Mouse (Mus musculus) heart, embryonic 10.5 days (tissue): ENCODE measurements at regions not wholly inside any gene's neighbourhood (a gene's known extent, or its start where the extent isn't known, plus 50 kb on each side); places are given as distances from the start of the nearest gene placed in this dataset.

Source experiments
- DNase-seq: peaks from one replicate; pipeline ENCODE4 v3.0.0-alpha.2; 2017; ENCODE audit warnings: low spot score
- H3K27ac ChIP-seq: fragments of 300-500 bp; sonication (generic); 2 replicates; pipeline ENCODE4 v1.5.1; 2016; ENCODE audit warnings: mild to moderate bottlenecking
- H3K27me3 ChIP-seq: fragments of 300-500 bp; sonication (generic); 2 replicates; pipeline ENCODE4 v1.6.1; 2016; ENCODE audit warnings: mild to moderate bottlenecking; ENCODE audit not compliant: poor library complexity, insufficient read depth, severe bottlenecking
- H3K36me3 ChIP-seq: fragments of 300-500 bp; sonication (generic); 2 replicates; pipeline ENCODE4 v1.6.1; 2016; ENCODE audit warnings: mild to moderate bottlenecking, moderate library complexity
- H3K4me1 ChIP-seq: fragments of 300-500 bp; sonication (generic); 2 replicates; pipeline ENCODE4 v1.6.1; 2016; ENCODE audit warnings: mild to moderate bottlenecking
- H3K4me3 ChIP-seq: fragments of 300-500 bp; sonication (generic); 2 replicates; pipeline ENCODE4 v1.5.1; 2016; ENCODE audit warnings: mild to moderate bottlenecking, moderate library complexity
- H3K9me3 ChIP-seq: fragments of 300-500 bp; sonication (generic); 2 replicates; pipeline ENCODE4 v1.6.1; 2016; ENCODE audit warnings: mild to moderate bottlenecking, moderate library complexity
- WGBS: fragments of 180-500 bp; shearing (Covaris S2); methylation state at CpG from one replicate; pipeline ENCODE4 v1.1.7; 2016; 5-methylcytosine and 5-hydroxymethylcytosine counted together

DNA sequence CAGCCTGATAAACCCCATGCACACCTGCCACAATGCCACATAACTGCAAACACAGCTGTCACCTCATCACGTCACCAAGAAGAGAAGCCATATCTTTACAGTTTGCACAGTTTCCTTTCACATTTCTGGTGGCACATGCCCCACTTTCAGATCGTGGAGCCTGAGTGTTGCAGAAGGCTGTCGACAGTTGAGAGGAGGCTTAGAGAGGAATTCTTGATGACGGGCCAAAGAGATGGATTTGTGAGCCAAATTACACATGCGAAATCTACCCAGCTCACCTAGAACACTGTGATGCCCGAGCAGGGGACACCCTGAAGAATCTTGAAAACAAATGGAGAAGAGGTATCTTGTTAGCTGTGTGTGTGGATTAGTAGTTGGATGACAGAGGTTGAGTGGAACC, 77.4 kb downstream of the Cmpk2 start:
- Histone ChIP-seq H3K36me3 (no peaks in the 10 kb centered on the region), H3K27me3 (no peaks in the 10 kb centered on the region), H3K9me3 (peaks cover 10% of the 10 kb centered on the region; the same call in 1 of the 2 replicates), H3K4me3 (no peak overlapping the region), H3K4me1 (peaks cover 6% of the 10 kb centered on the region; the same call in 1 of the 2 replicates), H3K27ac (no peak overlapping the region)
- no peak for DNase-seq
- WGBS = 54% methylated on average over 6 of the region's 6 CpGs

GRCm38 (mm10) chr12:26543463-26543862, 74.5 kb downstream of the Cmpk2 start:
- 86% methylated on average over 1 of the region's 1 CpGs for WGBS
- no peaks in the 10 kb centered on the region for H3K27me3 ChIP-seq
- peaks cover 2% of the 10 kb centered on the region; the same call in 1 of the 2 replicates for H3K9me3 ChIP-seq
- H3K36me3 ChIP-seq = no peaks in the 10 kb centered on the region
- H3K27ac ChIP-seq = no peak overlapping the region
- DNase-seq = no peak
- peaks cover 6% of the 10 kb centered on the region; the same call in 1 of the 2 replicates for H3K4me1 ChIP-seq
- H3K4me3 ChIP-seq = no peak overlapping the region

GRCm38 (mm10) chr12:26542451-26542850, 73.4 kb downstream of the Cmpk2 start:
- H3K27ac ChIP-seq = no peak overlapping the region

DNA sequence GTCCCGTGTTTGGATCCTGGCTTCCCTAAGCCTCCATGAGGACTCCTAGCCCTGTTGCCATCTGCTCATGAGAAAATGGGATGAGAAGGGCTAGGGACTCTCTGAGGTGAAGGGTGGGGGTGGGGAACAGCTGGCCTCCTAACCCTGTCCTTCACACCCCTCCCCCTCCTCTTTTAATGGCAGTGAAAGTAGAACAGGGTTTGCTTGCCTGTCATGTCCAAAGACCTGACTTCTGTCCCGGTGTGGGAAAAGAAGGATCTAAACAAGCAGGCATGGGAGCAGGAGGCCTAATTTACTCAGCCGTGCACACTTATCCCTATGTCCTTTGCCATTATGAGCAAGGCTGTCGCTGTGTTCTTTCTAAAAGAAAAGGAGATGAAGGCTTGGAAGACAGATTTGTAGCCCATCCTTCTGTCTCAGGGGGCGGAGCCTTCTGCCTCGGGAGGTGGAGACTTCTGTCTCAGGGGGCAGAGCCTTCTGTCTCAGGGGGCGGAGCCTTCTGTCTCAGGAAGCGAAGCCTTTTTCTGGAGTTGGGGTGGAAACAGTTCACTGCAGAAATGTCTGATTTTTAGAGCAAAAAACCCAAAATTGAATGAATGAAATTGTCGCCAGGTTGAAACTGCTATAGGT, 66.4 kb downstream of the Cmpk2 start:
- Histone ChIP-seq H3K9me3 (no peaks in the 10 kb centered on the region), H3K4me1 (peaks cover 18% of the 10 kb centered on the region), H3K4me3 (no peak overlapping the region), H3K27me3 (no peaks in the 10 kb centered on the region), H3K36me3 (no peaks in the 10 kb centered on the region), H3K27ac (no peak overlapping the region)
- no peak for DNase-seq
- WGBS = 69% methylated on average over 9 of the region's 9 CpGs

More at GRCm38 (mm10) chr12:26542451-26542850, 73.4 kb downstream of the Cmpk2 start:
- WGBS = 34% methylated on average over 2 of the region's 2 CpGs
- DNase-seq = no peak
- Histone ChIP-seq H3K27me3 (no peaks in the 10 kb centered on the region), H3K9me3 (no peaks in the 10 kb centered on the region), H3K36me3 (no peaks in the 10 kb centered on the region), H3K4me3 (no peak overlapping the region), H3K4me1 (peaks cover 6% of the 10 kb centered on the region; the same call in 1 of the 2 replicates)

DNA sequence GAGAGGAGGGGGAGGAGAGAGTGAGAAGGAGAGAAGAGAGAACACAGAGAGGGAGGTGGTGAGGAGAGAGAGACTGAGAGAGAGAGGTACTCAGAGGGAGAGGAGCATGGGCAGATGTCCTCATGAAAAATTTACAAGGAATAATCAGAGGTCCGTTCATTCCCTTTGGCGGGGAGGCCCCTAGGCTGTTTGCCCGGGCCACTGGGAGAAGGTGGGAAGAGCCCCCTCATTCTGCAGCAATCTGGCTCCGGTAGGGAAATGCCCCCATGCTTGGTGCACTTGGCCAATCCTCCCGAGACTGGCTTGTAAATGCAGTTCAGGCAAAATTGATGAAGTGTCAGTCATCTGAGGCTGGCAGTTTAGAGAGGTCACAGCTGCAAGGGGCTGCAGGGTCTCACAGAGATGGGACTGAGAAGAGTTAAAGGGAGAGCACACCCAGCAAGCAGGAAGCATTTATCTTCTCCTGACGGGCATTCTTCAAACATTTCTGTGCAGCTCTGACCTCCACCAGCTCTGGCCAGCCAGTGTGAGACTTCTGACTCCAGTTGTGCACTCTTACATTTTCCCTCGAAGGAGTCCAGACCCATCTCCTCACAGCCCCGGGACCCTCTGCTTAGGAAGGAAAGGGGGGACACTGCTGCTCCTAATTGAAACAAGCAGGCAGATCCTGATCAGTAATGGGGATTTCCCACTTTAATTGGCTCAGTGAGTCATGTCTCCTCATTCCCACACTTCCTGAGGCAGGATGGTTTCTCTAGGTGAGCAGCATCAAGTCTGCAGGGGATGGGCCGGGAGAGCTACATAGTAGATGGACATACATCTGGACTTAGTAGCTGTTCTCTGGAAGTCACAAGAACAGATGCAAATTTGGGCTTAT, 65.5 kb downstream of the Cmpk2 start:
- no peak overlapping the region for H3K4me3 ChIP-seq
- H3K27me3 ChIP-seq = no peaks in the 10 kb centered on the region
- no peaks in the 10 kb centered on the region for H3K9me3 ChIP-seq
- 0 out of 2 replicates have a peak overlapping the region, but pooled peaks have one; percentile 42 for H3K27ac ChIP-seq
- H3K4me1 ChIP-seq = peaks cover 18% of the 10 kb centered on the region
- WGBS = 34% methylated on average over 9 of the region's 9 CpGs
- DNase-seq = no peak
- no peaks in the 10 kb centered on the region for H3K36me3 ChIP-seq

DNA sequence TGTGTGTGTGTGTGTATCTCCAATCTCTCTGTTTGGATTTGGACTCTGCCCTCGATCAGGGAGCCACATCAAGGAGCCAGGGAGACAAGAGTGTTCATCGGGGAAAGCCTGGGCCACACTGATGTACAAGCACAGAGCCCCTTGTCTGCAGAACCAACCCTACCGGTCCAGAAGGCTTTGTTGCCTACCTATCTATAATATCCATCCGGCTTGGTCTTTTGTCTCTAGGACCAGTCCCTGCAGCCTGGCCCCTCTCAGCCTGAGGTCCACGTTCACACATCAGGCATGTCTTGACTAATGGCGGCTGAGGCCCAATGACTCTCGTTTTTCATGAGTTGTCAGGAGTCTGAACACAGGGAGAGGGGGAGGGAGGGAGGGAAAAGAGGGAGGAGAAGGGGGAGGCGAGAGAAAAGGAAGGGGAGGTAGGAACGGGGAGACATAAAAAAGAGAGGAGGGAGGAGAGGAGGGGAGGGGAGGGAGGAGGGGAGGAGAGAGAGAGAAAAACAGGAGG, 64.7 kb downstream of the Cmpk2 start:
- no peak overlapping the region for H3K4me3 ChIP-seq
- 52% methylated on average over 9 of the region's 9 CpGs for WGBS

DNA sequence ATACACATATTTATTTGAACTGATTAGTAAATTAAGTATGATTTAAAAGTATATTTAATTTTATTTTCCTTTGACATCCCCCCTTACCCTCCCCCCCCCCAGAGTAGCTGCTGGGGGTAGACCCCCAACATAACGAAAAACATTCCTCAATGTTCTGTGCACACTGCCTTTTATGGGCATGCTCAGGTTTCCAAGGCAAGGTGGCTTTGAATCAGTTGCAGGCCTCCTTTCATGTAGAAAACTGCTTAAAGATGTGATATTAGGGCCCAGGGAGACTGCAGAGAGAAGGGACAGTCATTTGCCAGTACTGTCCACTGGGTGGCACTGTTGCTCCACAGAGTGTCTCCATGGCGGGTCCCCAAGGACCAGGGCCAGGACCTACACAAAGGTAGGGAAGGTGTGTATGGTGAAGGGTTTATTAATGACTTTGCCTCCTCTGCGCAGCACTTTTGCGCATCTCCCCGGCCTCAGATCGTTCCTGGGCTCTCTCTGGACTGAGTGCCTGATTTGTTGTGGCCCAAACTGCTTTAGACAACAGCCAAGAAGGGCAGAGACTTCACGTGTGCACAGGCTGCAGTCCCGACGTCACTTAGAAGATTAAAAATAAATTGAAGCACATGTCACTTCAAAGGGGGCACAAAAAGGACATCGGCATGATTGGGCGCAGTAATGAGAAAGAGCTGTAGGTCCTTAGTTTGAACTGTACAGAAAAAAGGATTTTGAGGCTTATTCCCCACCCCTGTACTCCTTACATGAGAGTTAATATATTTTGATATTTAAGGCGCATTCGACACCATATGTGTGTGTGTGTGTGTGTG, 64.0 kb downstream of the Cmpk2 start:
- WGBS = 55% methylated on average over 13 of the region's 13 CpGs
- H3K9me3 ChIP-seq = no peaks in the 10 kb centered on the region
- peak overlapping the region; percentile 17; the same call in 1 of the 2 replicates for H3K27ac ChIP-seq
- peaks cover 18% of the 10 kb centered on the region for H3K4me1 ChIP-seq
- H3K36me3 ChIP-seq = no peaks in the 10 kb centered on the region
- peak; percentile 83 for DNase-seq
- no peak overlapping the region for H3K4me3 ChIP-seq
- no peaks in the 10 kb centered on the region for H3K27me3 ChIP-seq

More for the DNA sequence above, 64.7 kb downstream of the Cmpk2 start:
- no peak for DNase-seq
- Histone ChIP-seq H3K27ac (0 out of 2 replicates have a peak overlapping the region, but pooled peaks have one; percentile 42), H3K36me3 (no peaks in the 10 kb centered on the region), H3K9me3 (no peaks in the 10 kb centered on the region), H3K4me1 (peaks cover 18% of the 10 kb centered on the region), H3K27me3 (no peaks in the 10 kb centered on the region)

DNA sequence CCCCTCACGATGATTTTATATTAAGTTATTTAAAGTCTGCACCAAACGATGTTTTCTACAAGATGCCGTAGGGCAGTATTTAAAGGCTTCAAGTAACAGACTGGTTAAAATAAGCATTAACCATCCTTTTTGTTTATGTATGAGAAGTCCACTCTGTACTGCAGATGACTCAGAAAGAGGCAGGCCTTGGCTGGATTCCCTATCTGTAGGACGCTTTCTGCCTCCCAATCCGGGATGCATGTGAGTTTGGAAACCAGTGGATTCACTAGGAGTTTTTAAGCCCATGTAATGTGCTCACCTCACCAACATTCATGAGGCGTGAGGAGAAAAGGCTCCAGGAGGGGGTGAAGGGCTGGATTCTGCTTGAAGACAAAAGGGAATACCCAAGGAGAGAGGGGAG, 63.1 kb downstream of the Cmpk2 start:
- no peaks in the 10 kb centered on the region for H3K27me3 ChIP-seq
- no peaks in the 10 kb centered on the region for H3K36me3 ChIP-seq
- 85% methylated on average over 6 of the region's 6 CpGs for WGBS
- H3K27ac ChIP-seq = no peak overlapping the region
- no peaks in the 10 kb centered on the region for H3K9me3 ChIP-seq
- H3K4me1 ChIP-seq = peaks cover 18% of the 10 kb centered on the region
- DNase-seq = no peak
- no peak overlapping the region for H3K4me3 ChIP-seq
